Mouse (Mus musculus) mammary gland, adult 2 months (tissue): Measurements from ENCODE around the gene Syna. TPM values are rescaled to one million over a fixed set of nuclear protein-coding genes. Genes with fewer than 3 reads are reported as not detected.

ENCODE experiments used
- polyA plus RNA-seq: library from polyadenylated mRNA; depleted of rRNA; stranded (reverse); fragments of >200 nt; gene quantifications from 2 replicates; pipeline ENCODE4 v1.2.3, GENCODE M21; 2012; ENCODE audit warnings: low replicate concordance; rRNA removed

Syna gene
- polyA plus RNA-seq, result 0.13 and 0.17 TPM in 2 replicates

DNA sequence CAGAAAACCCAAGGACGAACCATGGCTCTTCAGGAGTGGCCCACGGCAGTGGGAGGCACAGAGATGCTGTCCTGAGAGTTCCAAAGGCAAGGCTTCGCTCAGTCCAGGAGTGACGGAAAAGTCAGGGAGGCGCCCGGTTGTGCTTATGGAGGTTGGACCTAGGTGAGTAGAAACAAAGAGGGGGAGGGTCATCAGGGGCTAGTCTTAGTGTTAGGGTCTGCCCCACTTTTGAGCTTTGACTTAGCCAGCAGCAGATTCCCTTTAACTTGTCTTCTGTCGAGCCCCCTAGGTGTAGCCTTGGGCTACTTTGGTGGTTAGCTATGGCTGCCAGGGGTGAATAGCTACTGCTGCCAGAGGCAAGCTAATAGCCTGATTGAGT, at the start of gene Syna:
TSS of gene Syna (minus strand) at position 101 of the 379 bp plus-strand sequence.

GRCm38 (mm10) chr5:134581146-134581545, 21.2 kb upstream of the Syna start, which contains the start of gene Rfc2:
Gene Rfc2, plus strand, starts transcription at chr5:134581366.

DNA sequence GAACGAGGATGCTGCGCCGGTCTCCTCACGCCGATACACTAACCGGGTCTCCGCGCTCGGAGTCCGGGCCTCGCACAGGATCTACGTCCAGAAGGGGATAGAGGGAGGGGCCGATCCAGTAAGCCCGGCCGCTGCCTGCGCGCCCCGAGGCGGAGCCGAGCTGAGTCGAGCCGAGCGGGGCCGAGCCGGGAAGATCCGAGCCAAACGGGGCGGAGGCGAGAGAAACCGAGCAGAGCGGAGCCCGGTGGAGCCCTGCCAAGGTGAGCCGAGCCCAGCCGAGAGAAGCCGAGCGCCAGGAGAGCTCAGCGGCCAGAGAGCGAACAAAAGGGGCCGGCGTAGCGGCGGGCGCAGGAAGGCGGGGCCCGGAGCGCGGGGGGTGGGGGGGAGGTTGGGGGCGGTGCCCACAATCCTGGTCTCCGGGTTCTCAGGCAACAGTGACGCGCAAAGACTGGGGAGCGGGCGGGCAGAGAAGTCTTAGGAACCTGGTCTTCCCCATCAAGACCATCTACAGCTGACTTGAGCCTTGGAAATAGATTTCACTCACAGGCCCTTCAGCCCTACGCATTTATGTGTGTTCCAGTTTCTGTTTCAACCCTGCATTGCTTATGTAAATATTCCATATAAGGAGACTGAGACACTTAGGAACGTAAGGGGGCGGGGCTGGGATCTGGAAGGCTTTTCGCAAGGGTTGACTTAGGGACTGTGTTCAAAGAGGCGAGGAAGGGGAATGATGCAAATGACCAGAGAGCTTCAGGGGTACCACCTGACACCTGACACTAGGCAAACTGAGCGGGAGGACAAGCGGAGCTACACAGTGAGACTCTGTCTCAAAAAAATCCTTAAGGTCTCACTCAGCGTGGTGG, 7.6 kb downstream of the Syna start, which contains the start of gene Clip2:
TSS of gene Clip2 (minus strand) at position 325 of the 863 bp plus-strand sequence.

Other genes with a start within 250 kb of the Syna start
- 59.4 and 75.3 TPM in 2 replicates for gene Gtf2i, start 245.4 kb downstream of the Syna start, polyA plus RNA-seq
- gene Gtf2ird1, start 103.5 kb downstream of the Syna start, polyA plus RNA-seq, result 16.0 and 23.8 TPM in 2 replicates
- gene Clip2, start 7.7 kb downstream of the Syna start, polyA plus RNA-seq, result 13.9 and 24.0 TPM in 2 replicates
- 50.2 and 59.8 TPM in 2 replicates for gene Rfc2, start 21.2 kb upstream of the Syna start, polyA plus RNA-seq
- gene Lat2, start 54.9 kb upstream of the Syna start, polyA plus RNA-seq, result 14.1 and 20.9 TPM in 2 replicates
- 186 and 196 TPM in 2 replicates for gene Eif4h, start 79.3 kb upstream of the Syna start, polyA plus RNA-seq
- 21.5 and 37.1 TPM in 2 replicates for gene Limk1, start 128.4 kb upstream of the Syna start, polyA plus RNA-seq
- gene Eln, start 187.2 kb upstream of the Syna start, polyA plus RNA-seq, result 129 and 229 TPM in 2 replicates